Mouse (Mus musculus): ENCODE data around the gene Srd5a1. TPM values are rescaled to one million over a fixed set of nuclear protein-coding genes. Genes with fewer than 3 reads are reported as not detected.

The Srd5a1 gene
- polyA plus RNA-seq, 2 experiments, result 15.9 to 43.4 TPM

DNA sequence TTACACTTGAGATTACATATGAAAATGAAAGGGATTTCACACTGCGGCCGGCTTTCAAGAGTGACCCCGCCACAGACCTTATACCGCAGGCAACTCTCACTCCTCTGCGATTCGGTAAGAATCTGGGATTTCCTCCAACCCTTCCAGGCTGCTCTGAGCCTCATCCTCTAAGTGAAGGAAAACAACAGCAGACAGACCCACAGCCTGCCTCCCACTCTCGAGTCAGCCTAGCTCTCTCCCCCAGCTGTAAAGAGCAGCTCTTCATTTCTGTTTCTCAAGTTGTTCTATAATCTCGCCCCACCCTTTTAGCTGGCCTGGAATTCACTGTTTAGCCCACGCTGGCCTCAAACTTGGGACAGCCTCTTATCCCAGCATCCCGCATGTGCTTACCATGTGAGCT is 69.5 kb downstream of the Srd5a1 start:
- no peak overlapping the region for H3K9ac ChIP-seq (ENCODE audit: low read depth, low read length, severe bottlenecking)
- no peaks in the 10 kb centered on the region for H3K36me3 ChIP-seq (ENCODE audit: control insufficient read depth, insufficient read depth, low read length)
- peaks cover 26% of the 10 kb centered on the region for H3K4me1 ChIP-seq (ENCODE audit: control insufficient read depth, insufficient read depth, low read length)
- H3K27ac ChIP-seq (replicated peaks; ENCODE audit: low read depth, low read length), result no peak overlapping the region
- H3K4me2 ChIP-seq (replicated peaks; ENCODE audit: low read depth, low read length, severe bottlenecking), result no peak overlapping the region
- H3K27me3 ChIP-seq (ENCODE audit: control insufficient read depth, insufficient read depth, low read length), result no peaks in the 10 kb centered on the region
- H3K4me3 ChIP-seq (replicated peaks; ENCODE audit: low read length), result no peak overlapping the region
- no peaks in the 10 kb centered on the region for H3K9me3 ChIP-seq (ENCODE audit: control insufficient read depth, low read length)
- TF ChIP-seq POLR2A (IDR thresholded peaks at IDR 0.05; ENCODE audit: borderline replicate concordance, extremely low read depth, insufficient read depth, insufficient read length), result no peak
- DNase-seq (ENCODE audit: low spot score) (peak; percentile 33), ATAC-seq (ENCODE audit: low FRiP score, low read depth) (no peak)
- WGBS, result 74% methylated on average over 10 of the region's 10 CpGs

DNA sequence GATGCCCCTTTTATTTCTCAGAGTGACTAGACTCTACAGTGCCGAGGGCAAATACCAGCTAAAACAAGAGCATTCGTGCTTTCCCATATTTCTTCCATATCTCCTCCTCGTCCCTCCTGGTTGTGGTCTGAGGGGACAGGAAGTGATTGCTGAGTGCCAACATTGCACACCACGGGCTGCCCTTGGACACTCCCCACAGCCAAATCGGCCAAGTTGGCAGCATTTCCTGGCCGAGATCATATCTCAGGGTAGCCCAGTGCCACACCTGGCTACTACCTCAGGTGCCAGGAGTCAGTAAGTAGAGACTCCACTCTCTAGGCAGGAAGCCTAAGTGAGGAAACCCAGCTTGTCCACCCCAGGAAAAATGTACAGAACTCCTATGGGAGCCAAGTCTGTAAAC is 70.0 kb downstream of the Srd5a1 start:
- Histone ChIP-seq H3K27me3 (ENCODE audit: control insufficient read depth, insufficient read depth, low read length) (no peaks in the 10 kb centered on the region), H3K4me1 (ENCODE audit: control insufficient read depth, insufficient read depth, low read length) (peaks cover 29% of the 10 kb centered on the region), H3K9me3 (ENCODE audit: control insufficient read depth, low read length) (no peaks in the 10 kb centered on the region), H3K9ac (ENCODE audit: low read depth, low read length, severe bottlenecking) (no peak overlapping the region), H3K36me3 (ENCODE audit: control insufficient read depth, insufficient read depth, low read length) (no peaks in the 10 kb centered on the region), H3K4me3 (replicated peaks; ENCODE audit: low read length) (no peak overlapping the region), H3K27ac (replicated peaks; ENCODE audit: low read depth, low read length) (no peak overlapping the region), H3K4me2 (replicated peaks; ENCODE audit: low read depth, low read length, severe bottlenecking) (no peak overlapping the region)
- no peak for TF ChIP-seq POLR2A (IDR thresholded peaks at IDR 0.05; ENCODE audit: borderline replicate concordance, extremely low read depth, insufficient read depth, insufficient read length)
- WGBS, result 75% methylated on average over 6 of the region's 6 CpGs
- DNase-seq (ENCODE audit: low spot score) (no peak), ATAC-seq (ENCODE audit: low FRiP score, low read depth) (no peak)

DNA sequence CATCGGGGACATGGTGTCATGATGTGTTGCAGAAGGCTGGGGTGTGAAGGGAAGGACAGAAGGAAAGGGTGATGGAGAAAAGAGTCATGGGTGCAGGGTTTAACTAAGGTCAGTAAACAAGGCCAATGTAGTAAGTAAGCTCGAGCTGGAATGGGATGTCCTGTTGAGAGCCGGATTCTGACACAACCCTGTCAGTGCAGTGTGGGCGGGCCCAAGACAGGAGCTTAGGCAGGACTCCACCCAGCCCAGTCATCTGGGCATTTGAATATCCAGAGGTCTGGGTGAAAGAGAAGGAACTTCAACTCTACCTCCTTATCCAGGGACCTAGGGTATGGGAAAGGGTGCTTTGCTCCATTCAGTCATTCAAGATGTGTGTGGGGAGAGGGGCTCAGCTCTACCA is 72.9 kb downstream of the Srd5a1 start:
- no peaks in the 10 kb centered on the region for H3K9me3 ChIP-seq (ENCODE audit: control insufficient read depth, low read length)
- WGBS, result 26% methylated on average over 4 of the region's 4 CpGs
- no peaks in the 10 kb centered on the region for H3K36me3 ChIP-seq (ENCODE audit: control insufficient read depth, insufficient read depth, low read length)
- no peaks in the 10 kb centered on the region for H3K27me3 ChIP-seq (ENCODE audit: control insufficient read depth, insufficient read depth, low read length)
- ATAC-seq (ENCODE audit: low FRiP score, low read depth) (no peak), DNase-seq (ENCODE audit: low spot score) (no peak)
- TF ChIP-seq POLR2A (IDR thresholded peaks at IDR 0.05; ENCODE audit: borderline replicate concordance, extremely low read depth, insufficient read depth, insufficient read length), result no peak
- H3K4me1 ChIP-seq (ENCODE audit: control insufficient read depth, insufficient read depth, low read length), result peaks cover 28% of the 10 kb centered on the region
- no peak overlapping the region; the same call in 1 of the 2 replicates for H3K4me2 ChIP-seq (replicated peaks; ENCODE audit: low read depth, low read length, severe bottlenecking)
- H3K9ac ChIP-seq (ENCODE audit: low read depth, low read length, severe bottlenecking), result no peak overlapping the region
- no peak overlapping the region for H3K4me3 ChIP-seq (replicated peaks; ENCODE audit: low read length)
- H3K27ac ChIP-seq (replicated peaks; ENCODE audit: low read depth, low read length), result no peak overlapping the region

DNA sequence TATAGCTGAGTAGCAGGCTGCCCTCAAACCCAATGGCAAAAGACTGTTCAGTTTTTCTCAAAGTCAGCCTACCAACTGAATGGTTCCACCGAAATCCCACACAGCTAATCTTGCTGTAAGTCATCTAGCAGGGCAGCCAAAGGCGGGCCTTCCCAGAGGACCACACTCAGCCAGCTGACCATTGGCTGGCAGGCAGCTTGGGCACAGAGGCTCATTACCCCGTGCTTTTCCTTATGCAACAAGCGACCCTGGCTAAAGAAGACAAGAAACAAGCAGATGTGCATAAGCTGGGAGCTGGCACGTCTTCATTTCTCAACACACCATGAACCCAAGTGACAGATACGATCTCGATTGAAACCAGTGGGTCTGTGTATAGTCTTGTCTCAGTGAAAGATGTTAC is 73.9 kb downstream of the Srd5a1 start:
- Histone ChIP-seq H3K36me3 (ENCODE audit: control insufficient read depth, insufficient read depth, low read length) (no peaks in the 10 kb centered on the region), H3K4me3 (replicated peaks; ENCODE audit: low read length) (no peak overlapping the region), H3K4me2 (replicated peaks; ENCODE audit: low read depth, low read length, severe bottlenecking) (no peak overlapping the region), H3K9ac (ENCODE audit: low read depth, low read length, severe bottlenecking) (no peak overlapping the region), H3K9me3 (ENCODE audit: control insufficient read depth, low read length) (no peaks in the 10 kb centered on the region), H3K4me1 (ENCODE audit: control insufficient read depth, insufficient read depth, low read length) (peaks cover 27% of the 10 kb centered on the region), H3K27ac (replicated peaks; ENCODE audit: low read depth, low read length) (no peak overlapping the region), H3K27me3 (ENCODE audit: control insufficient read depth, insufficient read depth, low read length) (no peaks in the 10 kb centered on the region)
- 76% methylated on average over 7 of the region's 7 CpGs for WGBS
- DNase-seq (ENCODE audit: low spot score), result no peak
- ATAC-seq (ENCODE audit: low FRiP score, low read depth), result no peak
- TF ChIP-seq POLR2A (IDR thresholded peaks at IDR 0.05; ENCODE audit: borderline replicate concordance, extremely low read depth, insufficient read depth, insufficient read length), result no peak

DNA sequence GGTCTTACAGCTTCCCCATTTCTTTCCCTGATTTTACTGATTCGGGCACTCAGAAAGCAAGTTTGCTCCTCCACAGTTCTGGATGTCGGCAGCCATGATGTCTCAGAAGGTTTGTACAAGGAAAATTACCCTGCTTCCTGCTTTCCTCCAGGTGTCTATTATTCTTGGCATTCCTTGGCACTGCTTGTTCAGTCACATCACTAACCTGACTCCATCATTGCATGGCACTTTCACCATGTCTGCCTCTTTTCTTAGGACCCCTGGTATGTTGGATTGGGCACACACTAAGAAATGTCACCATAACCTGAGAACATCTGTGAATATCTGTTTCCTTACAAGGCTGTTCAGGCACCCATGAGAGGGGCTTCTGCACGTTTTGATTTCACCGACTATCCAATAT is 75.2 kb downstream of the Srd5a1 start:
- Histone ChIP-seq H3K4me2 (replicated peaks; ENCODE audit: low read depth, low read length, severe bottlenecking) (peak overlapping the region; percentile 62), H3K4me1 (ENCODE audit: control insufficient read depth, insufficient read depth, low read length) (peaks cover 40% of the 10 kb centered on the region), H3K9ac (ENCODE audit: low read depth, low read length, severe bottlenecking) (no peak overlapping the region), H3K27ac (replicated peaks; ENCODE audit: low read depth, low read length) (no peak overlapping the region), H3K27me3 (ENCODE audit: control insufficient read depth, insufficient read depth, low read length) (no peaks in the 10 kb centered on the region), H3K4me3 (replicated peaks; ENCODE audit: low read length) (no peak overlapping the region), H3K36me3 (ENCODE audit: control insufficient read depth, insufficient read depth, low read length) (no peaks in the 10 kb centered on the region), H3K9me3 (ENCODE audit: control insufficient read depth, low read length) (no peaks in the 10 kb centered on the region)
- no peak for ATAC-seq (ENCODE audit: low FRiP score, low read depth)
- 72% methylated on average over 4 of the region's 4 CpGs for WGBS
- DNase-seq (ENCODE audit: low spot score), result no peak
- no peak for TF ChIP-seq POLR2A (IDR thresholded peaks at IDR 0.05; ENCODE audit: borderline replicate concordance, extremely low read depth, insufficient read depth, insufficient read length)

All from limb, embryonic 14.5 days (tissue).